Mouse (Mus musculus) midbrain, postnatal 0 days (tissue): ENCODE measurements at regions not wholly inside any gene's neighbourhood (a gene's known extent, or its start where the extent isn't known, plus 50 kb on each side); places are given as distances from the start of the nearest gene placed in this dataset.

Experiments used
- ATAC-seq: fragments of 200-750 bp; cut with Nextera tagmentation; 2 replicates; pipeline ENCODE4 v1.8.0; 2017; ENCODE audit warnings: moderate number of reproducible peaks, mild to moderate bottlenecking, moderate TSS enrichment, moderate library complexity; ENCODE audit not compliant: low FRiP score
- DNase-seq: peaks from one replicate; pipeline ENCODE4 v3.0.0-alpha.2; 2015; ENCODE audit warnings: low spot score
- H3K27ac ChIP-seq: fragments of 300-500 bp; sonication (generic); 2 replicates; pipeline ENCODE4 v1.5.1; 2014; ENCODE audit warnings: low read depth, mild to moderate bottlenecking, low read length, mixed read lengths
- H3K27me3 ChIP-seq: fragments of 300-500 bp; sonication (generic); 2 replicates; pipeline ENCODE4 v1.6.1; 2014; ENCODE audit warnings: low read length, control low read depth, mixed read lengths; ENCODE audit not compliant: insufficient read depth
- H3K36me3 ChIP-seq: fragments of 300-500 bp; sonication (generic); 2 replicates; pipeline ENCODE4 v1.6.1; 2014; ENCODE audit warnings: low read length, control low read depth, mixed read lengths; ENCODE audit not compliant: insufficient read depth
- H3K4me1 ChIP-seq: fragments of 300-500 bp; sonication (generic); 2 replicates; pipeline ENCODE4 v1.6.1; 2014; ENCODE audit warnings: mild to moderate bottlenecking, control low read depth, antibody characterized with exemption, low read length, mixed read lengths; ENCODE audit not compliant: insufficient read depth
- H3K4me2 ChIP-seq: fragments of 300-500 bp; sonication (generic); 2 replicates; pipeline ENCODE4 v1.6.1; 2014; ENCODE audit warnings: low read depth, mild to moderate bottlenecking, low read length, mixed read lengths; ENCODE audit not compliant: poor library complexity, severe bottlenecking
- H3K4me3 ChIP-seq: fragments of 300-500 bp; sonication (generic); 2 replicates; pipeline ENCODE4 v1.5.1; 2014; ENCODE audit warnings: low read depth, mild to moderate bottlenecking, low read length, moderate library complexity
- H3K9ac ChIP-seq: fragments of 300-500 bp; sonication (generic); replicated peaks from 2 replicates; pipeline ENCODE4 v1.6.1; 2014; ENCODE audit warnings: mild to moderate bottlenecking, low read length, moderate library complexity, mixed read lengths; ENCODE audit not compliant: poor library complexity, severe bottlenecking
- H3K9me3 ChIP-seq: fragments of 300-500 bp; sonication (generic); 2 replicates; pipeline ENCODE4 v1.6.1; 2016; ENCODE audit warnings: low read length, control low read depth
- CTCF ChIP-seq: IDR thresholded peaks from 2 replicates; pipeline ENCODE4 v1.5.1; 2016; ENCODE audit warnings: antibody characterized with exemption, mild to moderate bottlenecking
- WGBS: fragments of 180-500 bp; shearing (Covaris S2); extraction: QIAGEN DNeasy Blood & Tissue Kit; methylation state at CpG from one replicate; pipeline ENCODE4 v1.1.7; 2014; 5-methylcytosine and 5-hydroxymethylcytosine counted together

- Histone ChIP-seq H3K4me3 (no peak overlapping the region), H3K9ac (no peak overlapping the region), H3K36me3 (no peaks in the 10 kb centered on the region), H3K4me2 (no peak overlapping the region), H3K4me1 (no peaks in the 10 kb centered on the region), H3K9me3 (no peaks in the 10 kb centered on the region), H3K27ac (no peak overlapping the region), H3K27me3 (no peaks in the 10 kb centered on the region)
- ATAC-seq (no peak), DNase-seq (no peak)
- no peak for TF ChIP-seq CTCF
- 71% methylated on average over 6 of the region's 6 CpGs for WGBS
Measured at GRCm38 (mm10) chr3:8744857-8745256, 865.0 kb downstream of the Zfp704 start.

GRCm38 (mm10) chr3:8743650-8744049 is 866.2 kb downstream of the Zfp704 start:
- no peak overlapping the region for H3K9ac ChIP-seq
- DNase-seq (no peak), ATAC-seq (no peak; the same call in 1 of the 2 replicates)
- H3K4me1 ChIP-seq = no peaks in the 10 kb centered on the region
- no peak overlapping the region for H3K4me3 ChIP-seq
- H3K36me3 ChIP-seq = no peaks in the 10 kb centered on the region
- no peak for TF ChIP-seq CTCF
- H3K27me3 ChIP-seq = no peaks in the 10 kb centered on the region
- no peak overlapping the region for H3K27ac ChIP-seq
- H3K9me3 ChIP-seq = no peaks in the 10 kb centered on the region
- WGBS = 77% methylated on average over 7 of the region's 7 CpGs
- H3K4me2 ChIP-seq = no peak overlapping the region

GRCm38 (mm10) chr3:8741266-8742023 is 868.4 kb downstream of the Zfp704 start:
- Histone ChIP-seq H3K4me3 (no peak overlapping the region), H3K4me2 (no peak overlapping the region), H3K36me3 (no peaks in the 10 kb centered on the region), H3K9me3 (no peaks in the 10 kb centered on the region), H3K9ac (no peak overlapping the region), H3K27ac (no peak overlapping the region), H3K4me1 (no peaks in the 10 kb centered on the region), H3K27me3 (no peaks in the 10 kb centered on the region)
- TF ChIP-seq CTCF = no peak
- WGBS = 91% methylated on average over 8 of the region's 8 CpGs
- ATAC-seq = no peak
- no peak for DNase-seq

DNA sequence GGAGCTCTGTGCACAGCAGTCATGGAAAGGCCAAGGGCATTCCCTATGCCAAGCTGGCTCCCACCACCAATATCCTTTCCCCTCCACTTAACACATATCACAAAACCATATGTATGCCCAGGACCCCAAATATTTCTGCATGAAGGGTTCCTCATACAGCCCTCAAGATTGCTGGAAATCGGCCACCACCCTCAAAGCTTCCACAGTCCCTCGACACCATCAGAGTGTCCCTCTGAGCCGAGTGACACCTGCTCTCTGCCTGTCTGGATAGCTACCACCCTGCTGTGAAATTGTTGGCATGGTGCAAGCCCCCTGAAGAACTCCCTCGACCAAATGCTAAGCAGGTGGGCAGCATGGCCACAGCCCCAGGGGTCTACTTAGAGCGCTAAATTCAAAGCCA is 869.2 kb downstream of the Zfp704 start:
- no peak overlapping the region for H3K4me3 ChIP-seq
- DNase-seq = peak; percentile 52
- no peaks in the 10 kb centered on the region for H3K27me3 ChIP-seq
- WGBS = 73% methylated on average over 5 of the region's 5 CpGs
- H3K4me2 ChIP-seq = no peak overlapping the region
- ATAC-seq = no peak
- no peaks in the 10 kb centered on the region for H3K9me3 ChIP-seq
- H3K36me3 ChIP-seq = no peaks in the 10 kb centered on the region
- no peak overlapping the region for H3K27ac ChIP-seq
- H3K9ac ChIP-seq = no peak overlapping the region
- no peak for TF ChIP-seq CTCF
- no peaks in the 10 kb centered on the region for H3K4me1 ChIP-seq

GRCm38 (mm10) chr3:8739299-8739698 is 870.6 kb downstream of the Zfp704 start:
- no peak for TF ChIP-seq CTCF
- no peak overlapping the region for H3K4me2 ChIP-seq
- ATAC-seq = no peak
- no peaks in the 10 kb centered on the region for H3K27me3 ChIP-seq
- 95% methylated on average over 14 of the region's 14 CpGs for WGBS
- no peaks in the 10 kb centered on the region for H3K4me1 ChIP-seq
- no peak overlapping the region for H3K9ac ChIP-seq
- no peaks in the 10 kb centered on the region for H3K36me3 ChIP-seq
- no peak for DNase-seq
- no peaks in the 10 kb centered on the region for H3K9me3 ChIP-seq
- H3K4me3 ChIP-seq = no peak overlapping the region
- H3K27ac ChIP-seq = no peak overlapping the region

GRCm38 (mm10) chr3:8736239-8736953 is 873.5 kb downstream of the Zfp704 start:
- WGBS = 41% methylated on average over 10 of the region's 10 CpGs

More at GRCm38 (mm10) chr3:8736239-8736953, 873.5 kb downstream of the Zfp704 start:
- H3K4me1 ChIP-seq = no peaks in the 10 kb centered on the region
- ATAC-seq (peak; percentile 59; the same call in 1 of the 2 replicates), DNase-seq (peak; percentile 84)
- H3K4me2 ChIP-seq = no peak overlapping the region
- H3K4me3 ChIP-seq = no peak overlapping the region
- H3K36me3 ChIP-seq = no peaks in the 10 kb centered on the region
- no peak overlapping the region for H3K9ac ChIP-seq
- H3K27me3 ChIP-seq = no peaks in the 10 kb centered on the region
- H3K9me3 ChIP-seq = no peaks in the 10 kb centered on the region
- H3K27ac ChIP-seq = no peak overlapping the region
- TF ChIP-seq CTCF = no peak
